Comparison of ENCODE assay signal across 8 mouse cellular contexts in the genomic region with DNA sequence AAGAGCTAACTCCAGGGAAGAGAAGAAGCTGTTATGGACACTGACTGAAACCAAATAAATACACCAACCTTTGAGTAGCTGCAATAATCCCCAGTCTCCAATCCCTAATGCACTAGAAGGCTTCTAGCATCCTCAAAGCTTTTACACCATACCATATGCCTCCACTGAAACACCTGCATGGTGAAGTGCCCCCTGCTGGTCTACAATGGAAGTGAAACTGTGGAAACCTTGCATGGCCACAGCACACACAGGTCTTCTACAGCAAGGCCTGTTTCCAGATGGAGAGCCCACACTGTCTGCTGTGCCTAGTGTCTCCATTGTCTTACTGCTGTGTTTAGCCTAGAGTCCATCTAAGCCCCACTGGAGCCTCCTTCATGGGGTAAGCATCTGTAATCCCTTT. TPM values are rescaled to one million over a fixed set of nuclear protein-coding genes. Genes with fewer than 3 reads are reported as not detected.
DNase-seq lines count a peak whose midpoint lies in the region; ATAC-seq lines count a peak whose summit lies in the region.
"Had no signal": no experiment of that assay in that cellular context is flagged by ENCODE, and none has a peak within 500 bp of the region (broad histone marks: within the 10 kb centered on the region; RNA-seq: fewer than 3 reads in every experiment).

No protein-coding gene starts in this region.

- H3K27me3 ChIP-seq in midbrain, embryonic 14.5 days (ENCODE audit: control insufficient read depth, insufficient read depth, low read length): no peaks in the 10 kb centered on the region
- H3K27me3 ChIP-seq in midbrain, embryonic 15.5 days (replicated peaks): no peaks in the 10 kb centered on the region
- H3K27me3 ChIP-seq in limb, embryonic 11.5 days (ENCODE audit: control insufficient read depth, insufficient read depth, low read length): no peaks in the 10 kb centered on the region
- H3K27me3 ChIP-seq: heart, embryonic 13.5 days had no signal

- H3K27ac ChIP-seq in midbrain, embryonic 14.5 days (replicated peaks; ENCODE audit: low read depth, low read length): no peak overlapping the region
- H3K27ac ChIP-seq in midbrain, embryonic 15.5 days: no peak overlapping the region
- H3K27ac ChIP-seq in limb, embryonic 11.5 days (replicated peaks; ENCODE audit: low read depth, low read length): no peak overlapping the region
- H3K27ac ChIP-seq: heart, embryonic 13.5 days had no signal

- no peaks in the 10 kb centered on the region for H3K4me1 ChIP-seq in midbrain, embryonic 14.5 days (ENCODE audit: control insufficient read depth, insufficient read depth, low read length)
- no peaks in the 10 kb centered on the region for H3K4me1 ChIP-seq in midbrain, embryonic 15.5 days
- no peaks in the 10 kb centered on the region for H3K4me1 ChIP-seq in limb, embryonic 11.5 days (ENCODE audit: control insufficient read depth, insufficient read depth, low read length)
- H3K4me1 ChIP-seq: heart, embryonic 13.5 days had no signal

- H3K4me3 ChIP-seq in midbrain, embryonic 14.5 days (replicated peaks; ENCODE audit: low read depth, low read length): no peak overlapping the region
- H3K4me3 ChIP-seq in midbrain, embryonic 15.5 days: no peak overlapping the region
- no peak overlapping the region for H3K4me3 ChIP-seq in limb, embryonic 11.5 days (ENCODE audit: low read depth, low read length)
- H3K4me3 ChIP-seq: heart, embryonic 13.5 days had no signal

- H3K9me3 ChIP-seq in midbrain, embryonic 14.5 days (ENCODE audit: control insufficient read depth, low read length): no peaks in the 10 kb centered on the region
- H3K9me3 ChIP-seq in midbrain, embryonic 15.5 days: no peaks in the 10 kb centered on the region
- no peaks in the 10 kb centered on the region for H3K9me3 ChIP-seq in limb, embryonic 11.5 days (ENCODE audit: control insufficient read depth, low read length)
- H3K9me3 ChIP-seq: heart, embryonic 13.5 days had no signal

- peak; percentile 71 for DNase-seq in midbrain, embryonic 14.5 days
- peak; percentile 81 for DNase-seq in NIH3T3 (ENCODE audit: low read depth)
- DNase-seq in c-Kit-negative CD71-positive TER-119-positive erythroid progenitor cells, embryonic 14.5 days (ENCODE audit: low read depth, low spot score): peak; percentile 54
- peak; percentile 34 for DNase-seq in gastrocnemius, postnatal 10 days
- DNase-seq in limb, embryonic 11.5 days (ENCODE audit: low spot score): peak; percentile 76
- DNase-seq in right cerebral cortex, postnatal 14 days: peak; percentile 32

- no peak overlapping the region for H3K4me2 ChIP-seq in midbrain, embryonic 14.5 days (ENCODE audit: low read length)
- H3K4me2 ChIP-seq in midbrain, embryonic 15.5 days: no peak overlapping the region
- H3K4me2 ChIP-seq in limb, embryonic 11.5 days (ENCODE audit: low read depth, severe bottlenecking): no peak overlapping the region
- H3K4me2 ChIP-seq: heart, embryonic 13.5 days had no signal

- no peak for ATAC-seq in midbrain, embryonic 14.5 days (ENCODE audit: low FRiP score, low TSS enrichment)
- ATAC-seq in midbrain, embryonic 15.5 days (replicated peaks): no peak
- no peak for ATAC-seq in limb, embryonic 11.5 days (ENCODE audit: insufficient number of reproducible peaks, low FRiP score, low TSS enrichment, low read depth)

- H3K36me3 ChIP-seq in midbrain, embryonic 14.5 days (ENCODE audit: control insufficient read depth, insufficient read depth, low read length): peaks cover 91% of the 10 kb centered on the region
- peaks cover 49% of the 10 kb centered on the region for H3K36me3 ChIP-seq in midbrain, embryonic 15.5 days (replicated peaks)
- H3K36me3 ChIP-seq in limb, embryonic 11.5 days (ENCODE audit: control insufficient read depth, insufficient read depth, low read length): peaks cover 6% of the 10 kb centered on the region

- H3K9ac ChIP-seq in midbrain, embryonic 14.5 days (replicated peaks; ENCODE audit: low read length): no peak overlapping the region
- no peak overlapping the region for H3K9ac ChIP-seq in midbrain, embryonic 15.5 days
- H3K9ac ChIP-seq in limb, embryonic 11.5 days (ENCODE audit: low read length): no peak overlapping the region
- H3K9ac ChIP-seq: heart, embryonic 13.5 days had no signal

RNA-seq across cellular contexts. Expression of a gene that starts 10.1 kb away (rescaled TPM):
- polyA plus RNA-seq in midbrain, embryonic 14.5 days (2014; fragmentation: Nextera tagmentation; extraction: Ambion mirVana): 101 and 105 TPM in 2 replicates
- polyA plus RNA-seq in midbrain, embryonic 15.5 days (2015; fragmentation: Nextera tagmentation; extraction: Ambion mirVana): 91.5 and 92.0 TPM in 2 replicates
- total RNA-seq in gastrocnemius, postnatal 10 days (2021): 10 to 100 TPM; 82.4 to 88.3 TPM
- 152 and 154 TPM in 2 replicates for polyA plus RNA-seq in limb, embryonic 11.5 days (2014; fragmentation: Nextera tagmentation; extraction: Ambion mirVana)

RNA-seq across cellular contexts. Expression of a gene that starts 25.5 kb away (rescaled TPM):
- polyA plus RNA-seq in midbrain, embryonic 14.5 days (2014; fragmentation: Nextera tagmentation; extraction: Ambion mirVana): 16.2 and 24.2 TPM in 2 replicates
- polyA plus RNA-seq in midbrain, embryonic 15.5 days (2015; fragmentation: Nextera tagmentation; extraction: Ambion mirVana): 23.9 and 24.5 TPM in 2 replicates
- 1 to 10 TPM; 4.4 to 6.2 TPM for total RNA-seq in gastrocnemius, postnatal 10 days (2021)
- 12.8 and 13.4 TPM in 2 replicates for polyA plus RNA-seq in limb, embryonic 11.5 days (2014; fragmentation: Nextera tagmentation; extraction: Ambion mirVana)

RNA-seq across cellular contexts. Expression of a gene that starts 38.7 kb away (rescaled TPM):
- 32.7 and 38.0 TPM in 2 replicates for polyA plus RNA-seq in midbrain, embryonic 14.5 days (2014; fragmentation: Nextera tagmentation; extraction: Ambion mirVana)
- 33.8 and 34.5 TPM in 2 replicates for polyA plus RNA-seq in midbrain, embryonic 15.5 days (2015; fragmentation: Nextera tagmentation; extraction: Ambion mirVana)
- 1 to 10 TPM; 3.9 to 5.8 TPM for total RNA-seq in gastrocnemius, postnatal 10 days (2021)
- 43.0 and 49.4 TPM in 2 replicates for polyA plus RNA-seq in limb, embryonic 11.5 days (2014; fragmentation: Nextera tagmentation; extraction: Ambion mirVana)
